Comparison of ENCODE assay signal across 1 mouse cellular context in the genomic region with DNA sequence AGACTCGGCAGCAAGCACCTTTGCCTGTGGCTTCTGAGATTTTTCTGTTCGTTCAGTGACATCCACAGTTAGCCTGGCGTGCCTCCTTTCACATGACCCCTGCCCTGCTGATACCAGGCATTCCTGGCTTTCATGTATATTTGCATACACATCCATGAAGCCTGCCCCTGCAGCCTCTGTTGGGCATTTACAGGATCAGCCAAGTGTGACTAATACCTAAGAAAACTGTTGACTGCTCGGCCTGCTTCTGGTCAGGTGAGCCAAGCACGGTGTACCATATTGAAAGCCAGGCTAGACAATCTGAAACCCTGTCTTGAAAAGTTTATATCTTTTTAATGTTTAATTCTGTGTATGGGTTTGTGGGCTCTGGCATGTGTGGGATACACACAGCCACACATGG.
TF ChIP-seq lines count a peak whose summit lies in the region.

No protein-coding gene starts in this region.

TF ChIP-seq in myocyte, 11 proteins besides CTCF, POLR2A, EP300 and RAD21:
- TF ChIP-seq REST (IDR thresholded peaks at IDR 0.05; ENCODE audit: insufficient read depth, insufficient read length): no peak
- peak; percentile 30 for TF ChIP-seq POLR2AphosphoS2 (IDR thresholded peaks at IDR 0.05; ENCODE audit: insufficient read length, low read depth)
- no peak for TF ChIP-seq TCF3 (IDR thresholded peaks at IDR 0.05; ENCODE audit: insufficient read length, low read depth)
